Mouse (Mus musculus): Measurements from ENCODE around the gene Lsm14a. TPM values are rescaled to one million over a fixed set of nuclear protein-coding genes. Genes with fewer than 3 reads are reported as not detected.

The Lsm14a gene
- polyA plus RNA-seq (2012; ENCODE audit: insufficient read depth, insufficient read length, missing spikeins) = 78.6 and 108 TPM in 2 replicates

GRCm38 (mm10) chr7:34393215-34393614 is at the start of gene Lsm14a:
TSS of gene Lsm14a (minus strand) at chr7:34393315.
- H3K4me1 ChIP-seq (ENCODE audit: control insufficient read depth, insufficient read depth, low read length) = peaks cover 11% of the 10 kb centered on the region
- no peak within 1 kb of the TSS for H3K27ac ChIP-seq (ENCODE audit: insufficient read depth, low read depth, low read length)
- TF ChIP-seq CTCF (IDR thresholded peaks at IDR 0.05; ENCODE audit: low read depth, low read length) = no peak
- TF ChIP-seq POLR2A (IDR thresholded peaks at IDR 0.05; ENCODE audit: borderline replicate concordance, low read depth, low read length) = no peak
- no peak within 1 kb of the TSS for H3K4me3 ChIP-seq (ENCODE audit: insufficient read depth, low read length)

GRCm38 (mm10) chr7:34438903-34439302 is 45.8 kb upstream of the Lsm14a start:
- no peak overlapping the region for H3K4me3 ChIP-seq (ENCODE audit: insufficient read depth, low read length)
- no peak overlapping the region for H3K27ac ChIP-seq (ENCODE audit: insufficient read depth, low read depth, low read length)
- peaks cover 5% of the 10 kb centered on the region for H3K4me1 ChIP-seq (ENCODE audit: control insufficient read depth, insufficient read depth, low read length)
- TF ChIP-seq POLR2A (IDR thresholded peaks at IDR 0.05; ENCODE audit: borderline replicate concordance, low read depth, low read length) = no peak
- TF ChIP-seq CTCF (IDR thresholded peaks at IDR 0.05; ENCODE audit: low read depth, low read length) = no peak

- TF ChIP-seq POLR2A (IDR thresholded peaks at IDR 0.05; ENCODE audit: borderline replicate concordance, low read depth, low read length) = no peak
- no peak for TF ChIP-seq CTCF (IDR thresholded peaks at IDR 0.05; ENCODE audit: low read depth, low read length)
These were observed 40.5 kb upstream of the Lsm14a start for GRCm38 (mm10) chr7:34433597-34433996.

GRCm38 (mm10) chr7:34421201-34421600 is 28.1 kb upstream of the Lsm14a start:
- TF ChIP-seq POLR2A (IDR thresholded peaks at IDR 0.05; ENCODE audit: borderline replicate concordance, low read depth, low read length) (no peak), CTCF (IDR thresholded peaks at IDR 0.05; ENCODE audit: low read depth, low read length) (no peak)
- Histone ChIP-seq H3K4me3 (ENCODE audit: insufficient read depth, low read length) (no peak overlapping the region), H3K4me1 (ENCODE audit: control insufficient read depth, insufficient read depth, low read length) (no peaks in the 10 kb centered on the region), H3K27ac (ENCODE audit: insufficient read depth, low read depth, low read length) (no peak overlapping the region)

More at GRCm38 (mm10) chr7:34433597-34433996, 40.5 kb upstream of the Lsm14a start:
- no peak overlapping the region for H3K27ac ChIP-seq (ENCODE audit: insufficient read depth, low read depth, low read length)
- no peak overlapping the region for H3K4me3 ChIP-seq (ENCODE audit: insufficient read depth, low read length)
- no peaks in the 10 kb centered on the region for H3K4me1 ChIP-seq (ENCODE audit: control insufficient read depth, insufficient read depth, low read length)

GRCm38 (mm10) chr7:34407492-34407891 is 14.4 kb upstream of the Lsm14a start:
- Histone ChIP-seq H3K4me1 (ENCODE audit: control insufficient read depth, insufficient read depth, low read length) (peaks cover 4% of the 10 kb centered on the region), H3K4me3 (ENCODE audit: insufficient read depth, low read length) (no peak overlapping the region), H3K27ac (ENCODE audit: insufficient read depth, low read depth, low read length) (no peak overlapping the region)
- no peak for TF ChIP-seq POLR2A (IDR thresholded peaks at IDR 0.05; ENCODE audit: borderline replicate concordance, low read depth, low read length)
- no peak for TF ChIP-seq CTCF (IDR thresholded peaks at IDR 0.05; ENCODE audit: low read depth, low read length)

GRCm38 (mm10) chr7:34403876-34404275 is 10.8 kb upstream of the Lsm14a start:
- no peak for TF ChIP-seq CTCF (IDR thresholded peaks at IDR 0.05; ENCODE audit: low read depth, low read length)
- no peak for TF ChIP-seq POLR2A (IDR thresholded peaks at IDR 0.05; ENCODE audit: borderline replicate concordance, low read depth, low read length)

GRCm38 (mm10) chr7:34400070-34400469 is 7.0 kb upstream of the Lsm14a start:
- no peak overlapping the region for H3K4me3 ChIP-seq (ENCODE audit: insufficient read depth, low read length)
- TF ChIP-seq POLR2A (IDR thresholded peaks at IDR 0.05; ENCODE audit: borderline replicate concordance, low read depth, low read length) = no peak
- no peak for TF ChIP-seq CTCF (IDR thresholded peaks at IDR 0.05; ENCODE audit: low read depth, low read length)
- H3K27ac ChIP-seq (ENCODE audit: insufficient read depth, low read depth, low read length) = no peak overlapping the region
- peaks cover 4% of the 10 kb centered on the region for H3K4me1 ChIP-seq (ENCODE audit: control insufficient read depth, insufficient read depth, low read length)

More at GRCm38 (mm10) chr7:34403876-34404275, 10.8 kb upstream of the Lsm14a start:
- peaks cover 4% of the 10 kb centered on the region for H3K4me1 ChIP-seq (ENCODE audit: control insufficient read depth, insufficient read depth, low read length)
- H3K4me3 ChIP-seq (ENCODE audit: insufficient read depth, low read length) = no peak overlapping the region
- no peak overlapping the region for H3K27ac ChIP-seq (ENCODE audit: insufficient read depth, low read depth, low read length)

- no peak overlapping the region for H3K4me3 ChIP-seq (ENCODE audit: insufficient read depth, low read length)
- peaks cover 3% of the 10 kb centered on the region for H3K4me1 ChIP-seq (ENCODE audit: control insufficient read depth, insufficient read depth, low read length)
- no peak for TF ChIP-seq POLR2A (IDR thresholded peaks at IDR 0.05; ENCODE audit: borderline replicate concordance, low read depth, low read length)
- H3K27ac ChIP-seq (ENCODE audit: insufficient read depth, low read depth, low read length) = no peak overlapping the region
These were observed 5.7 kb upstream of the Lsm14a start for GRCm38 (mm10) chr7:34398831-34399230.

GRCm38 (mm10) chr7:34396791-34397190 is 3.7 kb upstream of the Lsm14a start:
- Histone ChIP-seq H3K4me3 (ENCODE audit: insufficient read depth, low read length) (no peak overlapping the region), H3K27ac (ENCODE audit: insufficient read depth, low read depth, low read length) (no peak overlapping the region), H3K4me1 (ENCODE audit: control insufficient read depth, insufficient read depth, low read length) (no peaks in the 10 kb centered on the region)
- TF ChIP-seq CTCF (IDR thresholded peaks at IDR 0.05; ENCODE audit: low read depth, low read length) (no peak), POLR2A (IDR thresholded peaks at IDR 0.05; ENCODE audit: borderline replicate concordance, low read depth, low read length) (no peak)

GRCm38 (mm10) chr7:34395761-34396160 is 2.6 kb upstream of the Lsm14a start:
- no peak for TF ChIP-seq CTCF (IDR thresholded peaks at IDR 0.05; ENCODE audit: low read depth, low read length)
- TF ChIP-seq POLR2A (IDR thresholded peaks at IDR 0.05; ENCODE audit: borderline replicate concordance, low read depth, low read length) = no peak
- Histone ChIP-seq H3K4me3 (ENCODE audit: insufficient read depth, low read length) (no peak overlapping the region), H3K27ac (ENCODE audit: insufficient read depth, low read depth, low read length) (no peak overlapping the region), H3K4me1 (ENCODE audit: control insufficient read depth, insufficient read depth, low read length) (peaks cover 8% of the 10 kb centered on the region)

GRCm38 (mm10) chr7:34394636-34395035 is 1.5 kb upstream of the Lsm14a start:
- TF ChIP-seq CTCF (IDR thresholded peaks at IDR 0.05; ENCODE audit: low read depth, low read length) (no peak), POLR2A (IDR thresholded peaks at IDR 0.05; ENCODE audit: borderline replicate concordance, low read depth, low read length) (no peak)
- Histone ChIP-seq H3K27ac (ENCODE audit: insufficient read depth, low read depth, low read length) (no peak overlapping the region), H3K4me1 (ENCODE audit: control insufficient read depth, insufficient read depth, low read length) (peaks cover 11% of the 10 kb centered on the region), H3K4me3 (ENCODE audit: insufficient read depth, low read length) (no peak overlapping the region)

Data from bone marrow macrophage, adult 2 months (primary cell).